In the genomic region with DNA sequence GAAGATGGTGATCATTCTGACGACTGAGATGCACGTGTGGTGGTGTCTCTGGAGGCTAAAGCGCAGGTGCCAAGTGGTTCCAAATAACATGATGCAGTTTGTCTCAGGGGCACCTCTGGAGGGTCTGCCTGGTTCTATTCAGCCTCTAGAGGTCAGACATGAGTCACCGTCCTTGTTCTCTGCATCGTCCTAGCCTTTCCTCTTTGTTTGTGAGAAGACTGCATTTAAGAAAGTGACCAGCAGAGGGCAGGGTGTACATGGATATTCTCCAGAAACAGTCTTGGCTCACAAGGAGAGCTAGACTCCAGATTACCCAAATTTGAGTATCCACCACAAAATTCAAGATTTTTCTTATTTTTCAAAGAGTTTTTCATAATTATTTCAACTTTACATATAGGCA, we compare ENCODE assay signal across 9 mouse cellular contexts. TPM values are rescaled to one million over a fixed set of nuclear protein-coding genes. Genes with fewer than 3 reads are reported as not detected.
DNase-seq lines count a peak whose midpoint lies in the region; ATAC-seq lines count a peak whose summit lies in the region.
"Had no signal": no experiment of that assay in that cellular context is flagged by ENCODE, and none has a peak within 500 bp of the region (broad histone marks: within the 10 kb centered on the region; RNA-seq: fewer than 3 reads in every experiment).

No protein-coding gene starts in this region.

- H3K4me2 ChIP-seq in forebrain, embryonic 14.5 days (ENCODE audit: low read length), result no peak overlapping the region
- no peak overlapping the region for H3K4me2 ChIP-seq in forebrain, embryonic 16.5 days (ENCODE audit: low read length)
- no peak overlapping the region for H3K4me2 ChIP-seq in midbrain, embryonic 14.5 days (ENCODE audit: low read length)
- H3K4me2 ChIP-seq in midbrain, embryonic 11.5 days, result no peak overlapping the region
- H3K4me2 ChIP-seq: heart, embryonic 15.5 days had no signal

- no peak for ATAC-seq in forebrain, embryonic 14.5 days
- ATAC-seq in forebrain, embryonic 16.5 days, result no peak
- no peak for ATAC-seq in midbrain, embryonic 14.5 days (ENCODE audit: low FRiP score, low TSS enrichment)
- ATAC-seq in midbrain, embryonic 11.5 days (ENCODE audit: low FRiP score), result no peak

- H3K9me3 ChIP-seq in forebrain, embryonic 14.5 days (replicated peaks; ENCODE audit: control insufficient read depth, low read length), result no peaks in the 10 kb centered on the region
- 0 out of 2 replicates have a peak, but pooled peaks cover 2% of the 10 kb centered on the region for H3K9me3 ChIP-seq in forebrain, embryonic 16.5 days (ENCODE audit: control insufficient read depth, low read length)
- no peaks in the 10 kb centered on the region; the same call in 1 of the 2 replicates for H3K9me3 ChIP-seq in midbrain, embryonic 14.5 days (ENCODE audit: control insufficient read depth, low read length)
- no peaks in the 10 kb centered on the region; the same call in 1 of the 2 replicates for H3K9me3 ChIP-seq in midbrain, embryonic 11.5 days (ENCODE audit: control insufficient read depth, low read length)
- H3K9me3 ChIP-seq: heart, embryonic 15.5 days had no signal

- no peak overlapping the region for H3K4me3 ChIP-seq in forebrain, embryonic 14.5 days (ENCODE audit: low read depth, low read length)
- H3K4me3 ChIP-seq in forebrain, embryonic 16.5 days (replicated peaks; ENCODE audit: low read length), result no peak overlapping the region
- H3K4me3 ChIP-seq in midbrain, embryonic 14.5 days (replicated peaks; ENCODE audit: low read depth, low read length), result no peak overlapping the region
- H3K4me3 ChIP-seq in midbrain, embryonic 11.5 days (ENCODE audit: low read depth, low read length), result no peak overlapping the region
- H3K4me3 ChIP-seq: heart, embryonic 15.5 days had no signal

- WGBS in forebrain, embryonic 14.5 days, result 61% methylated on average over 5 of the region's 5 CpGs
- WGBS in forebrain, embryonic 16.5 days, result 50% methylated on average over 5 of the region's 5 CpGs
- 56% methylated on average over 5 of the region's 5 CpGs for WGBS in midbrain, embryonic 14.5 days
- WGBS in midbrain, embryonic 11.5 days, result 42% methylated on average over 5 of the region's 5 CpGs

- H3K27me3 ChIP-seq in forebrain, embryonic 14.5 days (replicated peaks; ENCODE audit: control insufficient read depth, insufficient read depth, low read length), result no peaks in the 10 kb centered on the region
- no peaks in the 10 kb centered on the region for H3K27me3 ChIP-seq in forebrain, embryonic 16.5 days (replicated peaks; ENCODE audit: control insufficient read depth, insufficient read depth, low read length)
- no peaks in the 10 kb centered on the region for H3K27me3 ChIP-seq in midbrain, embryonic 14.5 days (ENCODE audit: control insufficient read depth, insufficient read depth, low read length)
- H3K27me3 ChIP-seq in midbrain, embryonic 11.5 days (ENCODE audit: control insufficient read depth, insufficient read depth, low read length), result no peaks in the 10 kb centered on the region
- H3K27me3 ChIP-seq: heart, embryonic 15.5 days had no signal

- peak; percentile 0 for DNase-seq in forebrain, embryonic 14.5 days (ENCODE audit: low spot score)
- peak; percentile 4 for DNase-seq in midbrain, embryonic 14.5 days
- DNase-seq in midbrain, embryonic 11.5 days (ENCODE audit: low spot score, missing footprints), result no peak
- DNase-seq in cerebellum, adult 18-20 months, result peak; percentile 11 to 14
- peak; percentile 41 for DNase-seq in kidney, postnatal 10 days
- DNase-seq in retina, embryonic 14.5 days (ENCODE audit: low spot score), result peak; percentile 8
- no peak for DNase-seq in yolk sac, embryonic 10.5 days (ENCODE audit: low spot score)

- no peak overlapping the region for H3K27ac ChIP-seq in forebrain, embryonic 14.5 days (ENCODE audit: low read depth, low read length)
- H3K27ac ChIP-seq in forebrain, embryonic 16.5 days (ENCODE audit: low read length), result no peak overlapping the region
- H3K27ac ChIP-seq in midbrain, embryonic 14.5 days (replicated peaks; ENCODE audit: low read depth, low read length), result no peak overlapping the region
- no peak overlapping the region for H3K27ac ChIP-seq in midbrain, embryonic 11.5 days (ENCODE audit: low read depth, low read length)
- H3K27ac ChIP-seq: heart, embryonic 15.5 days had no signal

- no peaks in the 10 kb centered on the region for H3K36me3 ChIP-seq in forebrain, embryonic 14.5 days (ENCODE audit: control insufficient read depth, insufficient read depth, low read length)
- H3K36me3 ChIP-seq in forebrain, embryonic 16.5 days (ENCODE audit: control insufficient read depth, insufficient read depth), result no peaks in the 10 kb centered on the region
- no peaks in the 10 kb centered on the region for H3K36me3 ChIP-seq in midbrain, embryonic 14.5 days (ENCODE audit: control insufficient read depth, insufficient read depth, low read length)
- no peaks in the 10 kb centered on the region for H3K36me3 ChIP-seq in midbrain, embryonic 11.5 days (ENCODE audit: control insufficient read depth, insufficient read depth, low read length)
- H3K36me3 ChIP-seq: heart, embryonic 15.5 days had no signal

- H3K4me1 ChIP-seq in forebrain, embryonic 14.5 days (ENCODE audit: control insufficient read depth, insufficient read depth, low read length), result no peaks in the 10 kb centered on the region
- no peaks in the 10 kb centered on the region for H3K4me1 ChIP-seq in forebrain, embryonic 16.5 days (replicated peaks; ENCODE audit: control insufficient read depth, insufficient read depth, low read length)
- H3K4me1 ChIP-seq in midbrain, embryonic 14.5 days (ENCODE audit: control insufficient read depth, insufficient read depth, low read length), result no peaks in the 10 kb centered on the region
- no peaks in the 10 kb centered on the region for H3K4me1 ChIP-seq in midbrain, embryonic 11.5 days (ENCODE audit: control insufficient read depth, insufficient read depth, low read length)
- H3K4me1 ChIP-seq: heart, embryonic 15.5 days had no signal

- no peak overlapping the region for H3K9ac ChIP-seq in forebrain, embryonic 14.5 days (ENCODE audit: low read length)
- H3K9ac ChIP-seq in forebrain, embryonic 16.5 days (replicated peaks; ENCODE audit: low read depth, low read length), result no peak overlapping the region
- no peak overlapping the region for H3K9ac ChIP-seq in midbrain, embryonic 14.5 days (replicated peaks; ENCODE audit: low read length)
- no peak overlapping the region for H3K9ac ChIP-seq in midbrain, embryonic 11.5 days (ENCODE audit: low read length)
- H3K9ac ChIP-seq: heart, embryonic 15.5 days had no signal

RNA-seq across cellular contexts. Expression of a gene that starts 15.3 kb away (rescaled TPM):
- not detected in 2 replicates for polyA plus RNA-seq in forebrain, embryonic 14.5 days (2014; fragmentation: Nextera tagmentation; extraction: Ambion mirVana)
- not detected in 2 replicates for polyA plus RNA-seq in forebrain, embryonic 16.5 days (2015; fragmentation: Nextera tagmentation; extraction: Ambion mirVana)
- polyA plus RNA-seq in midbrain, embryonic 14.5 days (2014; fragmentation: Nextera tagmentation; extraction: Ambion mirVana), result not detected in 2 replicates
- not detected in 2 replicates for polyA plus RNA-seq in midbrain, embryonic 11.5 days (2014; fragmentation: Nextera tagmentation; extraction: Ambion mirVana)
- polyA plus RNA-seq: heart, embryonic 15.5 days had no signal

RNA-seq across cellular contexts. Expression of a gene that starts 42.3 kb away (rescaled TPM):
- not detected in 2 replicates for polyA plus RNA-seq in forebrain, embryonic 14.5 days (2014; fragmentation: Nextera tagmentation; extraction: Ambion mirVana)
- not detected in 2 replicates for polyA plus RNA-seq in forebrain, embryonic 16.5 days (2015; fragmentation: Nextera tagmentation; extraction: Ambion mirVana)
- not detected in 2 replicates for polyA plus RNA-seq in midbrain, embryonic 14.5 days (2014; fragmentation: Nextera tagmentation; extraction: Ambion mirVana)
- not detected in 2 replicates for polyA plus RNA-seq in midbrain, embryonic 11.5 days (2014; fragmentation: Nextera tagmentation; extraction: Ambion mirVana)
- polyA plus RNA-seq: heart, embryonic 15.5 days had no signal

Comparison
In these comparisons a context has a peak if more than half of its experiments do, and no peak if none do; other contexts are left out.
1. DNase-seq: peak in forebrain, embryonic 14.5 days (single experiment), midbrain, embryonic 14.5 days (single experiment), cerebellum, adult 18-20 months (2 of 2), kidney, postnatal 10 days (single experiment) and retina, embryonic 14.5 days (single experiment); none in midbrain, embryonic 11.5 days (single experiment) and yolk sac, embryonic 10.5 days (single experiment).